Mouse (Mus musculus): ENCODE measurements around the gene Scgb1a1. TPM values are rescaled to one million over a fixed set of nuclear protein-coding genes. Genes with fewer than 3 reads are reported as not detected.

Gene Scgb1a1
- total and polyA plus RNA-seq, 3 experiments = not detected

DNA sequence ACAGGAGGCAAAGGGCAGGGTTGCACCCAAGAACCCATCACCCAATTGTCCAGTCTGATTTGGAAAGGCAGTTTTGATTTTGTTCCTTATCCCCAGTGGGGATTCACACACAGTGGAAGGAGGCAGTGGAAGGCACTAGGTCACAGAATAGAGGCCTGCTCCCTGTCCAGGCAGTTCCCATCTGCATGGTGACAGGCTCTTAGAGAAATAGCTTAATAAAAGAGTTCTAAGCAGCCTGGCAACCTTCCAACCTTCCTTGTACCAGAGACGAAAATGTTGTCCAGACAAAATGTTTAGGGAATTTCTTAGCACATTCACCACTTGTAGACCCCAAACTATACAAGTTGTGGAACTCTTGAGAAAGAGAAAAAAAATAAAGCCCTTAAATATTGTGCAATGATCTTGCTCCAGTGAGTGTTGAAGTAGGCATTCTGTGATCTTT lies 39.8 kb downstream of the Scgb1a1 start:
- no peak overlapping the region for H3K27ac ChIP-seq (ENCODE audit: control insufficient read depth, low read depth, low read length)
- no peaks in the 10 kb centered on the region for H3K27me3 ChIP-seq (ENCODE audit: control insufficient read depth in 1 of 2, insufficient read depth in 2 of 2, low read length in 2 of 2)
- H3K9me3 ChIP-seq (replicated peaks; ENCODE audit: insufficient read depth, low read length) = no peaks in the 10 kb centered on the region
- H3K4me3 ChIP-seq (ENCODE audit: control insufficient read depth in 1 of 2, insufficient read depth in 1 of 2, low read depth in 2 of 2, low read length in 2 of 2) = no peak overlapping the region
- peaks cover 0 to 37% of the 10 kb centered on the region in 2 experiments; a peak in 2 of 4 replicates for H3K36me3 ChIP-seq (ENCODE audit: control insufficient read depth in 1 of 2, insufficient read depth in 2 of 2, low read length in 2 of 2)
- H3K79me2 ChIP-seq (ENCODE audit: control insufficient read depth, insufficient read depth, low read length, poor library complexity) = no peaks in the 10 kb centered on the region
- DNase-seq (ENCODE audit: low read depth, low spot score) = no peak
- no peak overlapping the region for H3K9ac ChIP-seq (ENCODE audit: control insufficient read depth, low read depth, low read length, poor library complexity, severe bottlenecking)
- peaks cover 20 to 46% of the 10 kb centered on the region in 2 experiments for H3K4me1 ChIP-seq (ENCODE audit: control insufficient read depth in 1 of 2, insufficient read depth in 2 of 2, low read length in 2 of 2)
- no peak for TF ChIP-seq MAFK (IDR thresholded peaks at IDR 0.05; ENCODE audit: borderline replicate concordance, low read depth, low read length)
- no peak for TF ChIP-seq CHD2 (IDR thresholded peaks at IDR 0.05; ENCODE audit: low read length)
- TF ChIP-seq SIN3A (IDR thresholded peaks at IDR 0.05; ENCODE audit: low read length) = no peak
- TF ChIP-seq ETS1 (IDR thresholded peaks at IDR 0.05; ENCODE audit: low read depth, low read length) = no peak
- TF ChIP-seq MAZ (IDR thresholded peaks at IDR 0.05; ENCODE audit: low read depth, low read length) = no peak
- TF ChIP-seq ZKSCAN1 (IDR thresholded peaks at IDR 0.05; ENCODE audit: low read depth, low read length) = no peak
- TF ChIP-seq HCFC1 (IDR thresholded peaks at IDR 0.05; ENCODE audit: low read depth, low read length) = no peak
- no peak for TF ChIP-seq JUND (IDR thresholded peaks at IDR 0.05; ENCODE audit: low read depth, low read length)
- TF ChIP-seq POLR2AphosphoS2 (IDR thresholded peaks at IDR 0.05; ENCODE audit: low read length) = no peak
- TF ChIP-seq ZNF384 (IDR thresholded peaks at IDR 0.05; ENCODE audit: low read depth, low read length) = no peak
- TF ChIP-seq MEF2A (IDR thresholded peaks at IDR 0.05; ENCODE audit: extremely low read depth, insufficient replicate concordance, low read depth, low read length, poor library complexity, severe bottlenecking) = no peak
- no peak for TF ChIP-seq KAT2A (conservative IDR thresholded peaks at IDR 0.05; ENCODE audit: low read depth, low read length)
- no peak for TF ChIP-seq BHLHE40 (IDR thresholded peaks at IDR 0.05; ENCODE audit: borderline replicate concordance, low read depth, low read length)

GRCm38 (mm10) chr19:9047207-9047945 lies 40.4 kb downstream of the Scgb1a1 start:
- Histone ChIP-seq H3K79me2 (ENCODE audit: control insufficient read depth, insufficient read depth, low read length, poor library complexity) (no peaks in the 10 kb centered on the region), H3K9me3 (replicated peaks; ENCODE audit: insufficient read depth, low read length) (no peaks in the 10 kb centered on the region), H3K9ac (ENCODE audit: control insufficient read depth, low read depth, low read length, poor library complexity, severe bottlenecking) (no peak overlapping the region), H3K36me3 (ENCODE audit: control insufficient read depth in 1 of 2, insufficient read depth in 2 of 2, low read length in 2 of 2) (peaks cover 0 to 31% of the 10 kb centered on the region in 2 experiments; a peak in 2 of 4 replicates), H3K27ac (ENCODE audit: control insufficient read depth, low read depth, low read length) (no peak overlapping the region), H3K27me3 (ENCODE audit: control insufficient read depth in 1 of 2, insufficient read depth in 2 of 2, low read length in 2 of 2) (no peaks in the 10 kb centered on the region), H3K4me1 (ENCODE audit: control insufficient read depth in 1 of 2, insufficient read depth in 2 of 2, low read length in 2 of 2) (peaks cover 16 to 40% of the 10 kb centered on the region in 2 experiments), H3K4me3 (ENCODE audit: control insufficient read depth in 1 of 2, insufficient read depth in 1 of 2, low read depth in 2 of 2, low read length in 2 of 2) (no peak overlapping the region)
- TF ChIP-seq USF2 (IDR thresholded peaks at IDR 0.05; ENCODE audit: borderline replicate concordance in 1 of 2, insufficient read depth in 1 of 2, low read depth in 1 of 2, low read length in 2 of 2) = no peak
- no peak for TF ChIP-seq MEF2A (IDR thresholded peaks at IDR 0.05; ENCODE audit: extremely low read depth, insufficient replicate concordance, low read depth, low read length, poor library complexity, severe bottlenecking)
- no peak for TF ChIP-seq TAL1 (IDR thresholded peaks at IDR 0.05; ENCODE audit: low read length)
- no peak for TF ChIP-seq NELFE (IDR thresholded peaks at IDR 0.05; ENCODE audit: low read depth, low read length)
- no peak for TF ChIP-seq ELF1 (IDR thresholded peaks at IDR 0.05; ENCODE audit: low read depth, low read length)
- no peak for TF ChIP-seq MYC (IDR thresholded peaks at IDR 0.05; ENCODE audit: low read depth, low read length)
- no peak for TF ChIP-seq TCF12 (IDR thresholded peaks at IDR 0.05; ENCODE audit: low read depth, low read length)
- no peak for TF ChIP-seq BHLHE40 (IDR thresholded peaks at IDR 0.05; ENCODE audit: borderline replicate concordance, low read depth, low read length)
- no peak for TF ChIP-seq E2F4 (IDR thresholded peaks at IDR 0.05; ENCODE audit: borderline replicate concordance, low read depth, low read length)
- TF ChIP-seq MXI1 (IDR thresholded peaks at IDR 0.05; ENCODE audit: low read depth, low read length) = no peak
- TF ChIP-seq ZNF384 (IDR thresholded peaks at IDR 0.05; ENCODE audit: low read depth, low read length) = no peak
- no peak for TF ChIP-seq JUND (IDR thresholded peaks at IDR 0.05; ENCODE audit: low read depth, low read length)
- no peak for TF ChIP-seq RAD21 (IDR thresholded peaks at IDR 0.05; ENCODE audit: low read depth, low read length)
- no peak for TF ChIP-seq KAT2A (conservative IDR thresholded peaks at IDR 0.05; ENCODE audit: low read depth, low read length)
- TF ChIP-seq MAX (IDR thresholded peaks at IDR 0.05; ENCODE audit: low read length) = no peak
- no peak for TF ChIP-seq MYB (IDR thresholded peaks at IDR 0.05; ENCODE audit: low read depth, low read length)
- TF ChIP-seq ETS1 (IDR thresholded peaks at IDR 0.05; ENCODE audit: low read depth, low read length) = no peak
- TF ChIP-seq TBP (IDR thresholded peaks at IDR 0.05; ENCODE audit: low read depth, low read length) = no peak
- no peak for DNase-seq (ENCODE audit: low read depth, low spot score)

Measured in MEL (cell line).